ENCODE assay signal across 9 mouse cellular contexts in genomic region chr10:80506222-80506621, GRCm38 (mm10). TPM values are rescaled to one million over a fixed set of nuclear protein-coding genes. Genes with fewer than 3 reads are reported as not detected.
A peak's percentile ranks its signal among the peaks of the same experiment; 100 is the strongest.
DNase-seq lines count a peak whose midpoint lies in the region; ATAC-seq and TF ChIP-seq lines count a peak whose summit lies in the region.
"Had no signal": no experiment of that assay in that cellular context is flagged by ENCODE, and none has a peak within 500 bp of the region (broad histone marks: within the 10 kb centered on the region; RNA-seq: fewer than 3 reads in every experiment).

No protein-coding gene starts in this region.

- no peak overlapping the region for H3K4me2 ChIP-seq in forebrain, embryonic 15.5 days (replicated peaks)
- H3K4me2 ChIP-seq in intestine, postnatal 0 days (replicated peaks; ENCODE audit: low read depth), result no peak overlapping the region

- peaks cover 37% of the 10 kb centered on the region for H3K4me1 ChIP-seq in forebrain, embryonic 10.5 days
- H3K4me1 ChIP-seq in forebrain, embryonic 15.5 days, result peaks cover 7% of the 10 kb centered on the region; the same call in 1 of the 2 replicates
- H3K4me1 ChIP-seq in embryonic fibroblast, embryonic 13.5 days (ENCODE audit: control insufficient read depth, insufficient read depth, low read length), result no peaks in the 10 kb centered on the region
- no peaks in the 10 kb centered on the region for H3K4me1 ChIP-seq in intestine, postnatal 0 days (replicated peaks; ENCODE audit: control insufficient read depth, insufficient read depth, low read length)

- TF ChIP-seq CTCF in embryonic fibroblast, embryonic 13.5 days (IDR thresholded peaks at IDR 0.05; ENCODE audit: borderline replicate concordance, insufficient read depth, low read length), result peak; percentile 68; the same call in 1 of the 2 replicates
- peak; percentile 83 for TF ChIP-seq CTCF in intestine, postnatal 0 days (IDR thresholded peaks at IDR 0.05; ENCODE audit: low read depth)

- H3K36me3 ChIP-seq in forebrain, embryonic 10.5 days (replicated peaks), result no peaks in the 10 kb centered on the region
- H3K36me3 ChIP-seq in forebrain, embryonic 15.5 days, result no peaks in the 10 kb centered on the region
- H3K36me3 ChIP-seq in intestine, postnatal 0 days (ENCODE audit: control insufficient read depth, insufficient read depth), result no peaks in the 10 kb centered on the region

- H3K27me3 ChIP-seq in forebrain, embryonic 10.5 days (ENCODE audit: poor library complexity, severe bottlenecking), result peaks cover 94% of the 10 kb centered on the region
- H3K27me3 ChIP-seq in forebrain, embryonic 15.5 days, result peaks cover 53% of the 10 kb centered on the region
- H3K27me3 ChIP-seq in intestine, postnatal 0 days (replicated peaks; ENCODE audit: control insufficient read depth, insufficient read depth, low read length), result peaks cover 70% of the 10 kb centered on the region

- H3K4me3 ChIP-seq in forebrain, embryonic 10.5 days, result no peak overlapping the region; the same call in 1 of the 2 replicates
- no peak overlapping the region for H3K4me3 ChIP-seq in forebrain, embryonic 15.5 days
- H3K4me3 ChIP-seq in embryonic fibroblast, embryonic 13.5 days (ENCODE audit: insufficient read depth, low read length), result no peak overlapping the region
- H3K4me3 ChIP-seq in intestine, postnatal 0 days (ENCODE audit: low read depth, low read length), result no peak overlapping the region

- H3K9ac ChIP-seq in forebrain, embryonic 15.5 days (replicated peaks), result no peak overlapping the region
- no peak overlapping the region for H3K9ac ChIP-seq in intestine, postnatal 0 days (ENCODE audit: low read depth, low read length)

- DNase-seq in forebrain, embryonic 10.5 days (ENCODE audit: extremely low spot score, low spot score), result peak; percentile 78
- DNase-seq in A20 (ENCODE audit: low read depth, low spot score), result peak; percentile 69
- peak; percentile 71 for DNase-seq in adrenal gland, postnatal 25 days
- DNase-seq in lung, adult 18-20 months, result peak; percentile 47 to 57
- DNase-seq in right cerebral cortex, postnatal 14 days, result peak; percentile 66

- H3K9me3 ChIP-seq in forebrain, embryonic 10.5 days, result no peaks in the 10 kb centered on the region
- H3K9me3 ChIP-seq in forebrain, embryonic 15.5 days, result no peaks in the 10 kb centered on the region
- no peaks in the 10 kb centered on the region for H3K9me3 ChIP-seq in intestine, postnatal 0 days (ENCODE audit: control insufficient read depth)

- H3K27ac ChIP-seq in forebrain, embryonic 10.5 days, result no peak overlapping the region
- no peak overlapping the region for H3K27ac ChIP-seq in forebrain, embryonic 15.5 days (replicated peaks)
- H3K27ac ChIP-seq in embryonic fibroblast, embryonic 13.5 days (ENCODE audit: insufficient read depth, low read length), result no peak overlapping the region
- no peak overlapping the region for H3K27ac ChIP-seq in intestine, postnatal 0 days (ENCODE audit: low read depth, low read length)

- TF ChIP-seq POLR2A in embryonic fibroblast, embryonic 13.5 days (IDR thresholded peaks at IDR 0.05; ENCODE audit: low read depth, low read length), result no peak

- WGBS in forebrain, embryonic 10.5 days, result under 1% methylated on average over 11 of the region's 11 CpGs
- 0% methylated on average over 11 of the region's 11 CpGs for WGBS in forebrain, embryonic 15.5 days
- WGBS in intestine, postnatal 0 days, result under 1% methylated on average over 11 of the region's 11 CpGs

- ATAC-seq in forebrain, embryonic 15.5 days (replicated peaks), result no peak
- ATAC-seq in intestine, postnatal 0 days, result no peak

RNA-seq across cellular contexts. Expression of gene Onecut3, which starts 11.6 kb away (rescaled TPM):
- polyA plus RNA-seq in forebrain, embryonic 10.5 days (2016; fragmentation: Nextera tagmentation; extraction: Ambion mirVana), result 0.05 and 0.07 TPM in 2 replicates
- 0.23 and 0.61 TPM in 2 replicates for polyA plus RNA-seq in forebrain, embryonic 15.5 days (2015; fragmentation: Nextera tagmentation; extraction: Ambion mirVana)
- not detected in 2 replicates for total RNA-seq in adrenal gland, postnatal 25 days (2021)
- not detected in 2 replicates for polyA plus RNA-seq in embryonic fibroblast, embryonic 13.5 days (2011; ENCODE audit: insufficient read length, low read depth, missing spikeins)
- polyA plus RNA-seq in intestine, postnatal 0 days (2015; fragmentation: Nextera tagmentation; extraction: Ambion mirVana), result 0.05 and 0.09 TPM in 2 replicates
- total RNA-seq: ES-E14 had no signal

RNA-seq across cellular contexts. Expression of gene Atp8b3, which starts 32.7 kb away (rescaled TPM):
- polyA plus RNA-seq in forebrain, embryonic 10.5 days (2016; fragmentation: Nextera tagmentation; extraction: Ambion mirVana), result 0.51 and 0.71 TPM in 2 replicates
- 0.23 and 0.33 TPM in 2 replicates for polyA plus RNA-seq in forebrain, embryonic 15.5 days (2015; fragmentation: Nextera tagmentation; extraction: Ambion mirVana)
- total RNA-seq in adrenal gland, postnatal 25 days (2021), result 0.29 and 0.64 TPM in 2 replicates
- not detected in 2 replicates for polyA plus RNA-seq in embryonic fibroblast, embryonic 13.5 days (2011; ENCODE audit: insufficient read length, low read depth, missing spikeins)
- polyA plus RNA-seq in intestine, postnatal 0 days (2015; fragmentation: Nextera tagmentation; extraction: Ambion mirVana), result 0.03 TPM in 2 replicates

RNA-seq across cellular contexts. Expression of gene Rexo1, which starts 55.1 kb away (rescaled TPM):
- 32.8 and 34.8 TPM in 2 replicates for polyA plus RNA-seq in forebrain, embryonic 10.5 days (2016; fragmentation: Nextera tagmentation; extraction: Ambion mirVana)
- polyA plus RNA-seq in forebrain, embryonic 15.5 days (2015; fragmentation: Nextera tagmentation; extraction: Ambion mirVana), result 31.3 and 32.9 TPM in 2 replicates
- 57.4 and 63.5 TPM in 2 replicates for total RNA-seq in adrenal gland, postnatal 25 days (2021)
- 19.4 and 21.9 TPM in 2 replicates for polyA plus RNA-seq in embryonic fibroblast, embryonic 13.5 days (2011; ENCODE audit: insufficient read length, low read depth, missing spikeins)
- polyA plus RNA-seq in intestine, postnatal 0 days (2015; fragmentation: Nextera tagmentation; extraction: Ambion mirVana), result 9.1 and 10.1 TPM in 2 replicates
